Mouse (Mus musculus) kidney, adult 9 months (tissue): ENCODE measurements around the gene Szt2.

Experiments
- DNase-seq: peaks from one replicate; pipeline ENCODE4 v3.0.0; 2022

Szt2 gene

DNA sequence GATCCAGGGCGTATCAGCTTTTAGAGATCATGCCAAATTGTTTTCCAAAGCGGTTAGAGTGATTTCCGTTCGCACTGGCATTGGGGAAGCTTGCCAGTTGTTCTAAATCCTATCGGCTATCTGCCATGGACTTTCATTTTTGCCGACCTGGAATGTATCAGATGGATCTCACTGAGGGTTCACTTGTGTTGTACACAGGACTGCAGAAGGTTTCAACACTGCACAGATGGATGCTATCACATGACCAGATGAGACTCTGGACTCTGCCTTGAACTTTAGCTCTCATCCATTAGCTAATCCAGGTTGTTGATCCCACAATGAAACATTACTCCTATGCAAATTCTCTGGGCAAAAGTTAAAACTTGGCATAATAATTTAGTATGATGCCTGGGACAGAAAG is 52.3 kb downstream of the Szt2 start:
- peak; percentile 93 for DNase-seq

DNA sequence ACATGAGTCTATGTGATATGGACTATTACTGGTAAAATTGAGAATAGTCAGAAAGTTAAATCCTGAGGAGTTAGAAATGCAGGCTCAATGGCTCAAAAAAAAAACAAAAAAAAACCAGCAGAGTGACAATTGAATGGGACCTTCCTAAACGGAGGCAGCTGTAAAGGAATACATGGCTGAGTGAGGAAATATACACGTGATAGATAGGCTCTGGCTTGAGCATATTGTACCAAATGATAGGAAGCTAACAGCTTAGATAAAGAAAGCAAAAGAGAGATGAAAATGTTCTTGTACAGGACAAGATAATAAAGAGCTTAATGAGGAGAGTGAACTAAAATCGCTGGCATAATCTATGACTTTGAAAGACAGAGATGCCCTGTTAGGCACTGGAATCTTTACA is 54.8 kb downstream of the Szt2 start:
- DNase-seq, result no peak

GRCm38 (mm10) chr4:118353689-118354088 is 55.4 kb downstream of the Szt2 start:
- DNase-seq, result no peak

DNA sequence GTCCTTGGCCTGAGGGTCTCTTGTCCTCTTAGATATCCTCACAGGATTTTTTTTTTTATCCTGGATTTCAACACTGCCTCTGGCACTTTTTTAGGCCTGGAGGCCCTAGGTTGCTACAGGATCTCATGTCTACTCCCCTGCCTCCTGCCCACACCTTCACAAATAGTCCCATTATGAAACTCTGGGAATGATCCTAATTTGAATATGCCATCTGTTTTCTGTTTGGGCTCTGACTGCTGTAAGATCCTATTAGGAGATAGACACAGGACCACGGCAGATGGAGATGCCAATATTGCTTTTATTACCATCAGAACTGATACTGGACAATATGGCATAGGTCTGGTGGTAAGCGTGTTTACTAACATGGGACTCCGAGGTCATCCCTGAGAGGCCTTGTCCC is 57.2 kb downstream of the Szt2 start:
- no peak for DNase-seq

DNA sequence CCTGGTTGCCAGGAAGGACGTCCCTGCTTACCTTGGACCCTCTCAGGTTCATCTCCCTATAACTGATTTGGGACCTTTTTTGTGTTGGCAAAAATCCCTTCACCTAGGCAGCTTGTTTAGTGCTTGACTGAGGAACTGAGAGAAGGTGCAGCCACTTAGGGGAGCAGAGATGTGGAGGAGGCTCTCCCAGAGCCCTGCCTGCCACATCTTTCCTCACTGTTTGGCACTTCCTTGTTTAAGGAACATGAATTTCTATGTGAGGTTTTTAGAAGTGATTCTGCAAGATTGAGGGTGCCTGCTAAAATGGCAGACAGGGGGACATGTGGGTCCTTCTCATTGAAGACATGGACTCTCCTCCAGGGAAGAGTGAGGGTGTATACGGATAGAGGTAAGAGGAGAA is 58.2 kb downstream of the Szt2 start:
- DNase-seq, result no peak

- DNase-seq, result no peak
These were observed 61.4 kb downstream of the Szt2 start for GRCm38 (mm10) chr4:118347529-118348309.

GRCm38 (mm10) chr4:118341447-118341846 is 67.6 kb downstream of the Szt2 start:
- DNase-seq, result no peak

DNA sequence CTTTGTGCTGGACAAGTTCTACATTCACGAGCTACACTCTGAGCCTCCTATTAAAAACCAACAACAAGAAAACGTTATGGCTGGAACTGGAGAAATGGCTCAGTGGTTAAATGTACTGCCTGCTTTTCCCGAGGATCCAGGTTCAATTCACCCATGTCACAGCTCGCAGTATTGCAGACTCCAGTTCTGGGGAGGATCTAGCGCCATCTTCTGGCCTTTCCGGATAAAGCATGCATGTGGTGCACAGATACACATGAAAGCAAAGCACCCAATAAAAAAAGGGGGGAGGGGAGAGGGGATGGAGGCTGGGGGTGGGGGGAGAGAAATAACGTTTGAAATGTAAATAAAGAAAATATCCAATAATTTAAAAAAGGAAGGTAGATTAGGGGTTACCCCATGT is 72.4 kb downstream of the Szt2 start:
- DNase-seq, result peak; percentile 84

DNA sequence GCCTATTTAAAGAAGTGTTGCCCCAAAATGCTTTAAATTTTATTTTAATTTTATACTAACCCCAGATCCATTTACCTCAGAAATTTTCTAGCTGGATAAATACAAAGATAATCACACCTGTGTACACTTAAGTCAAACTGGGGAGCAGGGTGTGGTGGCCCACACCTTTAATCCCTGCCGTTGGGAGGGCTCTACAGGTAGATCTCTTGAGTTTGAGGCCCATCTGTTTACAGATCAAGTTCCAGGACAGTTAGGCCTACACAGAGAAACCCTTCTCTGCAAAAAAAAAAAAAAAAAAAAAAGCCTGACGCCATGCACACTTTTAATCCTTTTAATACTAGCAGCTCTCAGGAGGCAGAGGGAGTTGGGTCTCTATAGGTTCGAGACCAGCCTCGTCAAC is 73.1 kb downstream of the Szt2 start:
- DNase-seq, result no peak

DNA sequence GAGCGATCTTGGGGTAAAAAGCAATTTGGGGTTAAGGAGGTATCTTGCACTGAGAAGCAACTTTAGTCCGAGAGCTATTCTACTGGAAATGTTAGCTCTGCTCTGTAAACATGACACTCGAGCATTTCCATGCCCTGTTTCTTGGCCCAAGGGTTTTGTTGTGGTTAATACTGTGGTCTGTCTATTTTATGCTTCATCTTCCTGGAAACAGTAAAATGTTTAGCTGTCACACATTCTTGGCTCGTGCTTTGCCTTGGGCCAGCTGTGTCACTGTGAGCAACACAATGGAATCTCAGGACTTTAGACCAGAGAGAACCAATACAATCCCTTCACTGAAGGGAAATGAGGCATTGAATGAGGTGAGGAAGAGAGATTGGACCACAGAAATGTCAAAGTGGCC is 77.3 kb downstream of the Szt2 start:
- peak; percentile 46 for DNase-seq

DNA sequence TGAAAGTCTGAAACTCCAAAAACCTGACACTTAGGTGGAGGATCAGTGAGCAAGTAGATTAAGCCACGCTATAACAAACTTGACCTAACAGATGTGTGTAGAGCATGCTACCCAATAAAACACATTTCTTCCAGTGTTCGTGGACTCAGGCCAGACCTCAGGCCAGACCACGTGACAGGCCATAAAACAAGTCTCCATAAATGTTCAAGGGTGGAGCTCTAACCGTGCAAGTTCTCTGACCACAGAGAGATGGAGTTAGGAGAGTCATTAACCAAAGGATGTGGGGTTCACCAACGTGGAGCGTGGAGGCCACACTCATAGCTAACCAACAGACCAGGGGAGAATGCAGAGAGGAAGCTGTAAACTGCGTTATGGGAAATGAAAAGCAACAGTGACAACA is 82.6 kb downstream of the Szt2 start:
- peak; percentile 58 for DNase-seq

GRCm38 (mm10) chr4:118320636-118321035 is 88.4 kb downstream of the Szt2 start:
- DNase-seq, result no peak

DNA sequence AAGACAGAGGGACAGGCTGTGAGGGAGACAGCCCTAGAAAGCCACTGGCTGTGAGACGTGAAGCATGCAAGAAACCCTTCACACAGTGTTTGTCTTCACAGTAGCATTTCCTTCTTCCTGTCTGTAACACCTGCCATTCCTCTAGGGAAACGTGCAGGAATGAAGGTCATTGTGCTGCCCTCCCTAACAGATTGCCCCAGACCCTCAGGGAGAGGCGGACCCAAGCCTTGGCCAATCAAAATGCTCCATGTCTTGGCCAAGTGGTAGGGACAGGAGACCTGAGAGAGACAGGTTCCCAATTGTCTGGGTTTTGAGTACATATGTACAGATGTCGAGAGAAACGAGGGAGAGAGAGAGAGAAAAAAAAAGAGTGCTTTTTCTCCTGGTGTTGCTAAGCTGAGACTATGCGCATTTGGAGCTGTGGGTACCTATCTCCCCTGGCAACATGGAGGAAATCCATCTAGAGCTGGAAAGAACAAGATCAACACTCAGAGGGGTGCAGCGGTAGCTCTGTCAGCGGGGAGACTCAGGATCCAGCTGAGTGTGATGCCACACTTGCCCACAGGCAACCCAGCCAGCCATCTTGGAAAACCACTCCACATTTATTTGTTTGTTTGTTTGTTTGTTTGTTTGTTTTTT is 89.2 kb downstream of the Szt2 start:
- DNase-seq, result no peak

GRCm38 (mm10) chr4:118316662-118317061 is 92.4 kb downstream of the Szt2 start:
- DNase-seq, result no peak

DNA sequence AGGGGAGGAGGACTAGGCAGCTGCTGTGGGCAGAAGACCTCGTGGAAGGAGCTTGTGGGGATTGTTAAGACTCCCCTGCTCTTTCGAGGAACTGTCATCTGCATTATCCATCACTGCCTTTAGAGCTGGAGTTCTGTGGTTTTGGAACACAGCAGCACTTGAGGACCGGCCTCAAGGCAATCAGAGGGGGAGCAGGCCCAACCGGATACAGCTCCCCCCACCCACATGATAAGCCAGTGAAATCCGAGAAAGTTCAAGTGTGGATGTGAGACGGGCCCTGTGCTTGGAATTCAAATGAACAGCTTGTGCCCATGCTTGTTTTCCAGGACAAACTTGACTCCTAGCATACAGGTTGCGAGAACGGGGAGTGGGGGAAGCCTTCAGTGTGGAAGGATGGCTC is 93.8 kb downstream of the Szt2 start:
- no peak for DNase-seq
